Mouse (Mus musculus) c-Kit-positive CD71-negative TER-119-negative erythroid progenitor cells, embryonic 14.5 days (primary cell): ENCODE results near the gene Prok1.

Source experiments
- DNase-seq: peaks from one replicate; pipeline ENCODE4 v3.0.0-alpha.2; 2013; ENCODE audit warnings: low read depth

Gene Prok1

DNA sequence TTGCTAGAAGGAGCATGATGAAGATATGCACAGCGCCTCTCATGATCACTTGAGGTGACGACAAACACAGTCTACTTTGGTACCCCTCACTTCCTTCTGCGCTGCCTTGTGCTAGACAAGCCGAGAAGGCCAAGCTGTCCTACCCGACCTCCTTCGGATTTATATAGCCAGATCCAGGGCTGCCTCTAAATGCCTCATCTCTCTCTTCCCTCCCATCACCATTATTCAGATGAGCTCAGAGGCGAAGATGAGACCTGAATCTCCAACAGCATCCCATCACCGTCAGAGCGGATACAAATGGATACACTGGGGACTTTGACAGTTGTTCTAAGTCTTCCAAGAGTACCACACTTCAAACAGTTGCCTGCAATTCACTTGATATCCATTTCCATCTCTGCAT lies at the start of gene Prok1:
Gene Prok1 (minus strand): TSS at position 101 of the 400 bp plus-strand sequence.
- no peak for DNase-seq

DNA sequence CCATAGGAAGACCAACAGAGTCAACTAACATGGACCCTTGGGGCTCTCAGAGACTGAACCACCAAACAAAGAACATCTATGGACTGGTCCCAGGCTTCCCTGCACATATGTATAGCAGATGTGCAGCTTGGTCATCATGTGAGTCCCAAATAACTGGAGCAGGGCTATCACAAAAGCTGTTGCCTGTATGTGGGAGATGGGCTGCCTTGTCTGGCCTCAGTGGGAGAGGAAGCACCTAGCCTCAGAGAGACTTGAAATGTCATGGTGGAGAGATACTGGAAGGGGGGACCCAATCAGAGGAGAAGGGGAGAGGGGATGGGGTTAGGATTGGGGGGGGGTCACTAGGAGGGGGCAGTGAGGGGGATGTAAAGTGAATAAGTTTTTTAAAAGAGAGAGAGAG lies 47.8 kb upstream of the Prok1 start:
- no peak for DNase-seq

DNA sequence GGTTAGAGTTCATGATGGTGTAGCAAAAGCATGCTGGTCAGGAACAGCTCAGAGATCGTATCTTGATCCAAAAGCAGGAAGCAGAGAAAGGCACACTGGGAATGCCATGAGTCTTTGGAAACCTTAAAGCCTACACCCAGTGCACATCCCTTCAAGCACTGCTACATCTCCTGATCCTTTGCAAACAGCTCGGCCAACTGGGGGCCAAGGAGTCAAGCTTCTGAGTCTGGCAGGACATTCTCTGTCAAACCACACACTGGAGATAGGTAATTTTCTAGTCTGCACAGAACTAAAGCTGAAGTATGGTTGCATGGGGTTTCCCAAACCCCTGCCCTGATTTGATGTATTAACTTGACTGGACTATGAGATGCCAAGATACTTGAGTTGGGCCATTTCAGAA lies 46.6 kb upstream of the Prok1 start:
- no peak for DNase-seq

DNA sequence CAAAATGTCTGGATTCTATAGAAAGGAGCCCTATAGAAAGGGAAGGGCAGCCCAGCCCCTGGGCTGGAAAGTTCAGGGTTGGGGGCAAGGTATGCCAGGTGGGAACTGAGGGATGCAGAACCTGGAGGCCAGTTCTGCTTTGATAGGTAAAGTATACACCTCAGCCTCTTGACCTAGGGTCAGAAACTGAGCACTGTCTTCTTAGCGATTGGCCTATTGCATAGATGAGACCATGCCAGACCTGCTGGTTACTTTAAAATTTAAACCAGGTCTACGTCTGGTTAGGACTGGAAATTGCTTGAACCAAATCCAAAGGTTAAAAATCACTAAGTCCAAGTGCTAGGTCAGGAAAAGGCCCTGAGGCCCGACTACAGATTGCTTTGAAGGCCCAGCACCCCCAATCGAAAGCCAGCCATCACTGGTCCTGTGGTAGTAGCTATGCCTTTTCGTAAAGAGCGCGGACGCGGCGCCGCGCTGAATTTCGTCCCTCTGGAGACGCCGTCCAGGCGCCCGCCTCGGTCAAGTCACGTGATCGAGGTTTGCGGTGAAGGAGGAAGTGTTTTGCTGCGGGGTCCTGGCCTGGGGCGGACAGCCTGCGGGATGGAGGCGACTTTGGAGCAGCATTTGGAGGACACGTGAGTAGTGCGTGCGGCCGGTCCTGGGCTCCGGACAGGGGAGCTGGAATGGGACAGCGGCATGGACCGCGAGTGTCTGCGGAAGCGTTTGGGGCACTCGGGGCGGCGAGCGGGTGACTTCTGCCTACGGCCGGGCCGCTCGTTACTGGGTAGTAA lies 39.2 kb upstream of the Prok1 start, which contains the start of gene Lamtor5:
Gene Lamtor5 (plus strand): TSS at position 380 of the 791 bp plus-strand sequence.
- DNase-seq: peak; percentile 77

DNA sequence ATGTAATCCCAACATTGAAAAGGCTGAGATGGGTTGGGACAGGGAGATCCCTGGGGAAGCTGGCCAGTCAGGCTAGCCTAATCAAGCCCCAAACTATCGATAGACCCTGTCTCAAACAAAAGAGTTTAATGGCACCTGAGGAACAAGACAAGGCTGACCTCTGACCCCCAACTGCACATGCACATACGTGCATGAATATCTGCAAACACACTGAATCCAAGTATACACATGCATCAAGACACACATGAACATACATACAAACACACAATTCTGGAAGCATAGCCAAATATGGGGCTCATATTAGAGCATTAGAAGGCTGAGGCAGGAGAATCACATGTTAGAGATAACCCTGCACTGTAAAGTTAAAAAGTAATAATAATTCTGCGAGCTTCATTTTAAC lies 37.1 kb upstream of the Prok1 start:
- DNase-seq: no peak

DNA sequence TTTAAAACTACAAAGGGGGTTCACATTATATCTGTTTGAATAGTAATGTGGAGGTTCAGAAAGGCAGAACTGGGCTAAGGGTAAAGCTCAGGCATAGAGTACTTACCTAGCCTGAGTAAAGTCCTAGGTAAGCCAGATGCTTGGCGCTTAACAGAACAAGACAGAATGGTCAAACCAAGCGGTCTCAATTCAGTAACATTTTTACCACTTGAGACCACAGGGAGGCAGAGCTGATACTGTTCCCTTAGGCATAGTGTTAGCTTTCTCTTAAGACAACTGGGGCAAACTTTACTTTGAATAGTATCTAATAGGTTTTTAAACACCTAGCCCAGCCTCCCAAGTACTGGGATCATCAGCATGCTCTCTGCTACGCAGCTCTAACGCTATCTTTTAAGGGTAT lies 36.5 kb upstream of the Prok1 start:
- no peak for DNase-seq

DNA sequence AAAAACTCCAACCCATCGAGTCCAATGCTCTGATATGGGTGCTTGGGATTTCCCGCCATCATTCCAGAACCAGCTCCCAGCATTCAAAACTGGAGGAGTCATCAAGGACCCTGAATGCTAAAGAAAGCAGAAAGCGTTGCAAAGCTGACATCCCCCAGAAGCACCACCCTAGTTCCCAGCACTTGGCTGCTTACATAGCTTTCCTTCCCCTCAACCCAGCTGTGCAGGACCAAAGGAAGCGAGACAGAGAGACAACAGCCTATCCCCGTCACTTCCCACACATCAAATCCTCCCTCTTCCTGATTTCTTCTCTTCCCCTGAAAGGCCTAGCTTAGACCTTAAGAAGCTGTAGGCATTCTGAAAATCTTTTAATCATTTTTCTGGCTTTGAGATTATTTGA lies 35.8 kb upstream of the Prok1 start:
- DNase-seq: no peak

DNA sequence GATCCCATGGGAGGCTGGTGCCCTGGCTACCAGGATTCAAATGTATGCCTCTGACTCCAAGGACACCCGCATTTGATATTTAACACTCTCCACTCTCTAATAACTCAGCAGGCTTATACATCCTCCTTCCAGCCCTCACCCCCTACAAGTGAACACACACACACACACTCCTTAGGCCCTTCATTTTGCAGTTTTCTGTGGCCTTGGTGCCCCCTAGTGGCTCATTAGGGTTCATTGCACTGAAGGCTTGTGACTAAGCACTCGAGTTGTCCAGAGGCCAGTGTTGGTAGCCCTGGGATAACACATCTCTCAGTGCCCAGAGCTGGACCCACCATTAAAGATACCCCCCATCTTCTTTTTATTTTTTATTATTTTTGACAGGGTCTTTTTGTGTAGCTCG lies 34.3 kb upstream of the Prok1 start:
- peak; percentile 63 for DNase-seq

DNA sequence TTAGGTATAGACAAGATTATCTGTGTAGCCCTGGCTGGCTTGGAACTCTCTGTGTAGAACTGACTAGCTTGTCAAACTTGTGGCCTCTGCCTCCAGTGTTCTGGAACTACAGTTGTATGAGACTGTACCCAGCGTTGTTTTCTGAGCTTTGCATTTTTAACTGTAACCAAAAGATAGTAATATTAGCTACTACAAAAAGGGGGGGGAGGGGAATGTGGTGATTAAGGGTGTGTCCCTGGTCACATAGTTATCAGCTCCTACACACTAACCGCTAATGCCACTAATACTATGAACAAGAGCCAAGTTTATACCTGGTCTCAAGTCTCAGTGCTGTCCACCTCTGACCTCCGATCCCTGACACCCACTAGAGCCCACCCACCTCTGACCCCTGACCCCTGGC lies 32.9 kb upstream of the Prok1 start:
- DNase-seq: no peak

DNA sequence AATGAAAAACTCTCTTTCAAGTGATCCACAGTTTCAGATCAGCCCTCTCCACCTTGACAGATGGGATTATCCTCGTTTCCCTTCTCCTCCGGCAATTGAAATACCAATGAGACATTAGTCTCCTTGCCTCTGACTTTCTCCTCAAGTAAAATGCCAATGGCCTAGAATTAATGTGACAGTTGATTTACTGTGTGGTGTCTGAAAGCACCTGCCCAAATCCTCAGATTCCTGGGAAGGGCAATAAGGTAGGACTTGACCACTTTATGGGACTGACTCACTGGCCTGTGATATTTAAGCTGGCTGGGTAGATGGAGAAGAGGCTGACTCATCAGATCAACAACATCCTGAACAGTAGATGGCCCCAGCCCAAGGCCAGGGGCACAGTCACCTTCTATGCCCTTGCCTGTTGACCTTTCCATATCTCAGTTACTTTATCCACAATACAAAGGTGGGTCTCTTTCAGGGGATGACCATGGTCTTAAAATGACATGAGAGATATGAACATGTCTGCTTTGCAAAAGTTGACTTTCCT lies 27.4 kb upstream of the Prok1 start:
- no peak for DNase-seq

DNA sequence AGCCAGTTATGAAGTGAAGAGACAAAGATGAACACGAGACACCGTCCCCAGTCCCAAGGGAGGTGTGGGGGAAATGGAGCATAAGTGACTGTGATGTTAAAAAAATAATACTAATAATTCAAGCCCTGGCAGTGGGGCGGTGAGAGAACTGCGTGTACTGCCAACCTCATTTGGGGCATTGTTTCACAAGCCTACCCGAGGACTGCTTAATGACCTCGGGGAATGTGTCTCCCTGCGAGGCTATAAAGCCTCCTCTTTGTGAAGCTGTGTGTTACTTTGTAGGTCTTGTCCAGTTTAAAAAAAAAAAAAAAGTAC lies 22.3 kb upstream of the Prok1 start:
- no peak for DNase-seq

DNA sequence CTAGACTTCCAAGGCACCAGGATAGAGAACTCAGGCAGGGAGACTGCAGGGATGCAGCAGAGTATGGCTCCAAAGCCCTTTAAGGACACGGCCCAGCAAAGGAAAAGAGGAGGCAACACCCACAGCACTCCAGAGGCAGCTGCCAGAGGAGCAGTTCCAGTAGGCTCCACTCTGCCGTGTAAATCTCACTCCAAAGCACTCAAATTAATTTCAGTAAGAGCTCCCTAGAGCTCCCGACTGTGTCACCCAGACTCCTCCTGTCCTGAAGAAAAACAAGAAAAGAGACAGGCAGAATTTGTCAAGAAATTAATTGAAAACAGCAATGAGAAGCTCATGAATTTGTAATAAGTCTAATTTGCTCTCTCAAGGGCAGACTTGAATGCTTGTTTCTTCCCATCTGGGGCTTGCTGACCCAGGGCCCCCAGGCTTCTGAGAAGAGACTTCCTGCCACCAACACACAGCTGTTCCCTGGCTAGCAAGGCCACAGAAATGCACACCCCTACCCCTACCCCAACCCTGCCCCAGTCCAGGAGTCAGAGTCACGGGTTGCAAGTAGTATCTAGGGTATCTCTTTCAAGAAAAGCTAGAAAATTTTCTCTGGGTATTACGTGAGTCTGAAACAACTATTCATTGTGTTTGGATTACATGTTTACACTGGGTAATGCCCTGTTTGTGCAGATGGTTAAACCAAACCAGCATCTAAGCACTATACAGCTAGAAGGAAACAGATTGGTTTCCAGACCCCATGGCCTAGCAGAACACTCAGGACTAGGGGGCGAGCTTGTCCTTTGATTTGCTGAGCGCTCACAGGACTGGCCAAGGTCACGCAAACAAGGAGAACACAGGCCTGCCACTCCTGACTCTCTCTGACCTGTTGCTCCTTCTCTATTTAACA lies 21.7 kb upstream of the Prok1 start:
- no peak for DNase-seq

DNA sequence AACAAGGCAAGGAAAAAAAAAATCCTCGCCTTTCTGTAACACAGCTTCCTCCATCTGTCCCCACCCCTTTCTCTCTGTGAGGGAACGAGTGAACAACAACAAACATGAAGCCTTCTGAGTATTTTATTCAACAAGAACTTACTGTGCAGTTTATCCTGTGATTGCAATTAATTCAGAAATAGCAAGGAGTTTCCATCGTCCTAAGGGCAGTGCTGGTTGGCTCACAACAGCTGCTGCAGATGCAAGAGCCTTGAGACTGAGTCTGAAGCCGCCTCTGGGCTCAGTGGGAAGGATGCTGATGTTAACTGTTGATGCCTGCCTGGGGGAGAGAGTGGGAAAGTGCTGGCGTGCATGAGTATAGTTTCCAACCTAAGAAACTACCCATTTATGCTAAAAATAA lies 18.4 kb upstream of the Prok1 start:
- DNase-seq: no peak

DNA sequence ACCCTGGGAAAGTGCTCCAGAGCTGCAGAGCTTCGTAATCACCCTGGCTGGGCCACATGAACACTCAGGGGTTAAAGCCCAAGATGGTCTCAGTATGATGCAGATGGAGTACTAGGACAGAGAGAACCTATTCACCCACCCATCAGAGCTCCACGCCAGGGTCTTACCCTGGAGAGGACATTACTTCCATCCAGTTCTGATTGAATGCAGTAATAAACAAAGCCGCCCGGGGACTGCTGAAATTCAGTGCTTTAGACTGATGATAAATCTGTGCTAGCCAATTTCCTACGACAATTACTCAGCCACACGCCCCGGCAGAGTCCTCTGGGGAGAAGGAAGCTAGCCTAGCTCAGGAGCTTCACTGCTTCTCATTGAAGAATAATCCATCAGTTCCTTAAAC lies 17.2 kb upstream of the Prok1 start:
- DNase-seq: no peak

DNA sequence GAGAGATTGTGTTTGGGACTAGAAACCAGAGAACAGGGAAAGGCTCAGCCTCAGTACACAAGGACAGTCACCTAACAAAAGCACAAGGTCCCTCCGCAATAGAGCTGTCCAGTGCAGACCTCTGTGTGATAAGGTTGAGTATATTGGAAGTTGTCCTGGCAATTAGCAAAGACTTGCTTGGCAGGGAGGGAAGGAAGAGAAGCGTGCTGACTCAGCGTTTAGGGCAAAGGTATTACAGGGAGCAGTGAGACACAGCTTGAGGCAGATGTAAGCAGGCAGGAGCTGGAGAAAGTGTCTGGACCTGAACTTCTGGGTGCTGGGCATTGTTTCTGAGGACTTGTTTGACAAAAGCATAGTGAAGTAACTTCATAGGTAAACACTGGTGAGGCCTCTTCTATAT lies 16.5 kb upstream of the Prok1 start:
- DNase-seq: no peak

DNA sequence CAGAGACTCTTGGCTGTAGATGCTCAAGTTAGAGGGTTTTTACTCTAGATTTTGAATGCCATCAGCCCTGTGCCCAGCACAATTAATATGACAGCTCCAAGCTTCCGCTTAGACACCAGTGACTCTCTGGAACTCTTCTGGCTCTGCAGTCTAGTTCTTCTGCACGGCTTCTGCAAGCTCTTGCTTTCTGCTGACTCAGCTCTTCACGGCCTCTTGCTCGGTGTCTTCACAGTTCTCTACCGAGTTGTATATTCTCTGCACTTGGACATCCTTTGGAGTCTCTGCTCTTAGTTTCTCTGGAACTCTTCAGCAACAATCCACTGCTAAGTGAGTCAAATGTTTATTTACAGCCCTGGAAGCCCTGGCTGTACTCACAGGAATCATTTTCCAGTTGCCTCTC lies 14.4 kb upstream of the Prok1 start:
- no peak for DNase-seq

DNA sequence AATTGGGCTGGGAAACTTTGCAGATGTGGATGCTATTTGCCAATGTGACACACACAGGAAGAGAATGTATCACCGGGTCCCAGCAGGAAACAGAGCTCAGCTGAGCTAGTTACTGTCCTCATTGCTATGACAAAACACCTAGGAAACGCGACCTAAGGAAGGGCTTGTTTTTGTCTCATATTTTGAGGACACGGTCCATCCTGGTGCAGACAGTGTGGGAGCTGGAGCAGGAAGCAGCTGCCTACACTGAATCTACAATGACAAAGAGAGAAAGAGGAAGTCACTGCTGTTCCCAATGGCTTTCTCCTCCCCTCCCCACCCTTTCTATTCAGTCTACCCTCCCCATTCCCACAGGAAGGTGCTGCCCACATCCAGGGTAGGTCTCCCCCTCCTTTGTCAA lies 12.5 kb upstream of the Prok1 start:
- DNase-seq: no peak

DNA sequence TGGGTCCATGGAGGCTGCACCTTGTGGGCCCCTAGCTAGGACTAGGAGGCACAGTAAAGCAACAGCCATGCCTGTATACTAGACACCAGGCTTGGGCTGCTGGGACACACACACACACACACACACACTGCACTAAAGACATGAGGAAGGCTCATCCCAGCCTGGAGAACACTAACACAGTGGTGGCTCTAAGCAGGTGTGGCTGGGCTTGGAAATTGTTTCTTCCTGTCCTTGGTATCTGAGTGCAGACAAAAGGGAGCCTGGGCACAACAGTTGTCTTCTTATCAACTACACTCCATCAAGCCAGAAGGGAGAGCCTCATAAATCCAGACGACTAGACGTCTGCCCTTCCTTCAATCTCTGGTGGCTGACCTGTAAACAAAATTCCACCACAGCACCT lies 10.8 kb upstream of the Prok1 start:
- DNase-seq: no peak

DNA sequence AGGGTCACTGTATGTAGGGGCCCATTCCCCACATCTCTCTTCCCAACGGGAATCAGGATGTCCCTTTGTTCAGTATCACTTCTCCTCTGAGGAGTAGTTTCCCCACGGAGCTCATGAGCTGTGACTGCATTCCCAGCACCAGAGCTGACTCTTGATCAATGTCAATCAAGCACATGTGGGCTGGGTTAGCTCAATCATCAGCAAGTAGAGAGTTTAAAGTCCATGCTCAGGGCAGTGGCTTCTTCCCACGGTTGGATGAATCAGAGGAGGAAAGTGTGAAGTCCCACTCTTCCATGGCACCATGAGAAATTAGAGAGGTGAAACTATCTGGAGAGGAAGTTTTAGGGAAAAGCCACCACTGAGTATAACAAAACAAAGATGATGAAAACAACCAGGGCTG lies 9.5 kb upstream of the Prok1 start:
- no peak for DNase-seq

DNA sequence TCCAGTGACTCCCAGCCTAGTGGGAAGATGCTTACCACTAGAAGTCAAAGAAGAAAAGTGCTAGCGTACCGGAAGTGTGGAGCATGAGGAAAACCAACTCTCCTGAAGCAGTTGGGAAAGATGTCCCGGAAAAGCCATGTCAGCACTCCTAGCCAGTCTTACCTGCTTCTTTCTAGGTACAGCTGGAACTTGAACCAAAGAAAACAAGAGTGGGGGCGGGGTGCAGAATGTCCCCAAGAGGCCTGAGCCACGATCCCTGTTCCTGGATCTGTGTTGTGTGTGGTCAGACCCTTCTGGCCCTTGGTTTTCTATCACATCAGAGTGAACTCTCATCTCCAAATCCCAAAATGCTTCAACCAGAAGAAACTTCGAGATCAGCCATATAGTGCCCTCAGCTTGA lies 7.4 kb upstream of the Prok1 start:
- DNase-seq: no peak

DNA sequence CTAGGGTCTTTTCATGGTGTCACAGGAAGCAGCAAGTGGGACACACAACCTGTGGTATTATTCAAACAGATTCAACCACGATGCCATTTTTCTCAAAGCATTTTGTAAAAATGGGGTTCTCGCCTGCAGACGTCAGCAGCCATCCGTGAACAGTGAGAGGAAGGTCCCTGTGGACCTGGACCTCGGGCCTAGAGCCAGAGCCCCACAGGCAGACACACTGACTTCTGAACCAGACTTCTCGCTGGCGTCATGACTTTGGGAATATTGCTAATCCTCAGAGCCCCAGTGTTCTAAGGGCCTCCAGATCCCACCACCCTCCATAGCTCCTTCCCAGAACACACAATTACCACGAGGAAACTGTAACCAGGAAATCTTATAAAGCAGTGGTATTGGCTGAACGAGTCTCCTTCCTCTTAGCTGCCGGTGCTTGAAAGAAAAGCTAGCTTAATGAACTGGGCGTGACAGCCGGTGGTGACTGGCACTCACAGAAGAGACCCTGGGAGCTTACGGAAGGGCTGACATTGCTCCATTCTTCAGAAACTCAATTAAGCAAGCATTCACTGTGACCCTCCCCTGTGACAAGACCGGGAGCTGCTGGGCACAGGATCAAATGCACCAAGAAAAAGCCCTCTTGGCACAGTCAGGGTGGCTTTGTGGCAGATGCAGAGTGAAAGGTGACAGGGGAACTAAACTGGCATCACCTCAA lies 2.0 kb upstream of the Prok1 start:
- DNase-seq: no peak

DNA sequence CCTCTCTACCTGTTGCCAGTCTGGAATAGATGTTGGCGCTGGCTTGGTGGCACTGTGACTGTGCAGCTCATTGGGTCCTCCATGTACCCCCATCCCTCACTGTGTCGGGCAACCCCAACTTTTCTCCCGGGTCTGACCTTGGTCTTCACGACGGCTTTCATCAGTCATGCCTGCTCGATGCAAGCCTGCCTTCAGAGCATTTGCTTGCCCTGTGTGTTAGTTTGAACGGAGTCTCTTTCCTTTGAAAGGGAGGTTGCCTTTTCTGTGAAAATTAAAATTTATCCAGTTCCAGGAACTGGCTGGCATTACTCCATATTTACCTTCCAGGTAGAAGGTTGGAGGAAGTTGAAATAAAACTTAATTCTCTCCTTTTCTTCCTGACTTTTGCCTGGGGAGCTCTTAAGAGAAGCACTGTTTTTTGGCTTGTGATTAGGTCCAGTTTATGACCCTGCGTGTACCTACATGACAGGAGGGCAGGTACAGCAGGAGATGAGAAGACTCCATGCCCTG lies 981 bp downstream of the Prok1 start:
- DNase-seq: no peak
